Comparison of ENCODE assay signal across 14 mouse cellular contexts in the genomic region with DNA sequence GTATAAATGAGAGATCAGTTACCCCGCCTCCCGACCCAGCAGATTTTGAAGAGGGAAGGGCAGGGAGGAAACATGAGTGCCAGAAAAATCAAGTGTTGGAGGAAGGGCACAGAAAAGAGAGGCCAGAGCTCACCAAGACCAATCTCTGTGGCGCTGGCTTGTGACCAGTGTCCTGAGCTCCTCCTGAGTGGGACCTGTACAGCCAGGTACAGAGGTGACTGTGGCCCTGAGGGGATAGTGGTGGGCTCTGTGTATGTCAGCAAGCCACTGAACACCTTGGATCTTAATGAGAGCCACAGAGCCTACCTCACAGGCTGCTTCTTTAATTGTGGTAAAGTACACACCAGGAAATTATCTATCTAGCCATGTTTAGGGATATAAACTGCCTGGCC. TPM values are rescaled to one million over a fixed set of nuclear protein-coding genes. Genes with fewer than 3 reads are reported as not detected.
DNase-seq lines count a peak whose midpoint lies in the region; ATAC-seq and TF ChIP-seq lines count a peak whose summit lies in the region.
"Had no signal": no experiment of that assay in that cellular context is flagged by ENCODE, and none has a peak within 500 bp of the region (broad histone marks: within the 10 kb centered on the region; RNA-seq: fewer than 3 reads in every experiment).

No protein-coding gene starts in this region.

- peaks cover 14% of the 10 kb centered on the region; the same call in 1 of the 2 replicates for H3K9me3 ChIP-seq in forebrain, embryonic 12.5 days
- H3K9me3 ChIP-seq in forebrain, embryonic 11.5 days (ENCODE audit: control insufficient read depth, low read length) = no peaks in the 10 kb centered on the region
- 0 out of 2 replicates have a peak, but pooled peaks cover 7% of the 10 kb centered on the region for H3K9me3 ChIP-seq in midbrain, embryonic 13.5 days
- no peaks in the 10 kb centered on the region; the same call in 1 of the 2 replicates for H3K9me3 ChIP-seq in midbrain, embryonic 11.5 days (ENCODE audit: control insufficient read depth, low read length)
- no peaks in the 10 kb centered on the region; the same call in 1 of the 2 replicates for H3K9me3 ChIP-seq in limb, embryonic 14.5 days (ENCODE audit: control insufficient read depth, low read length)

- no peaks in the 10 kb centered on the region for H3K27me3 ChIP-seq in forebrain, embryonic 12.5 days
- no peaks in the 10 kb centered on the region for H3K27me3 ChIP-seq in forebrain, embryonic 11.5 days (ENCODE audit: control insufficient read depth, insufficient read depth, low read length)
- H3K27me3 ChIP-seq in midbrain, embryonic 13.5 days = no peaks in the 10 kb centered on the region
- no peaks in the 10 kb centered on the region for H3K27me3 ChIP-seq in midbrain, embryonic 11.5 days (ENCODE audit: control insufficient read depth, insufficient read depth, low read length)
- H3K27me3 ChIP-seq in limb, embryonic 14.5 days (ENCODE audit: control insufficient read depth, insufficient read depth, low read length) = no peaks in the 10 kb centered on the region
- H3K27me3 ChIP-seq: heart, embryonic 13.5 days had no signal

- intact Hi-C loops in heart, postnatal 10 days (cut with DNase I) = no loop called here

- no peak for DNase-seq in forebrain, embryonic 11.5 days (ENCODE audit: low spot score)
- DNase-seq in midbrain, embryonic 11.5 days (ENCODE audit: low spot score, missing footprints) = no peak
- DNase-seq in limb, embryonic 14.5 days (ENCODE audit: low spot score) = no peak
- DNase-seq in heart, postnatal 10 days = no peak
- DNase-seq in gastrocnemius, postnatal 4 days (ENCODE audit: low spot score in 2 of 2) = no peak
- no peak for DNase-seq in gastrocnemius, postnatal 25 days
- DNase-seq: cerebellum, adult 18-20 months; kidney, adult 9 months; thymus, postnatal 36 days had no signal

- H3K9ac ChIP-seq in forebrain, embryonic 12.5 days = no peak overlapping the region
- no peak overlapping the region; the same call in 1 of the 2 replicates for H3K9ac ChIP-seq in forebrain, embryonic 11.5 days (ENCODE audit: low read length)
- H3K9ac ChIP-seq in midbrain, embryonic 13.5 days (replicated peaks) = no peak overlapping the region
- H3K9ac ChIP-seq in midbrain, embryonic 11.5 days (ENCODE audit: low read length) = no peak overlapping the region
- H3K9ac ChIP-seq in limb, embryonic 14.5 days (ENCODE audit: low read depth, low read length, severe bottlenecking) = no peak overlapping the region
- H3K9ac ChIP-seq: heart, embryonic 13.5 days had no signal

- 37% methylated on average over 3 of the region's 3 CpGs for WGBS in forebrain, embryonic 12.5 days
- WGBS in forebrain, embryonic 11.5 days = 35% methylated on average over 3 of the region's 3 CpGs
- 46% methylated on average over 3 of the region's 3 CpGs for WGBS in midbrain, embryonic 13.5 days
- WGBS in midbrain, embryonic 11.5 days = 63% methylated on average over 3 of the region's 3 CpGs
- WGBS in limb, embryonic 14.5 days = 42% methylated on average over 3 of the region's 3 CpGs

- peak overlapping the region; percentile 71; the same call in 1 of the 2 replicates for H3K27ac ChIP-seq in forebrain, embryonic 12.5 days
- no peak overlapping the region for H3K27ac ChIP-seq in forebrain, embryonic 11.5 days (ENCODE audit: low read depth, low read length)
- H3K27ac ChIP-seq in midbrain, embryonic 13.5 days = peak overlapping the region; percentile 48
- no peak overlapping the region for H3K27ac ChIP-seq in midbrain, embryonic 11.5 days (ENCODE audit: low read depth, low read length)
- H3K27ac ChIP-seq in limb, embryonic 14.5 days (replicated peaks; ENCODE audit: low read depth, low read length) = 0 out of 2 replicates have a peak overlapping the region, but pooled peaks have one; percentile 41
- H3K27ac ChIP-seq: heart, embryonic 13.5 days had no signal

- peaks cover 13% of the 10 kb centered on the region for H3K4me1 ChIP-seq in forebrain, embryonic 12.5 days
- H3K4me1 ChIP-seq in forebrain, embryonic 11.5 days (replicated peaks; ENCODE audit: control insufficient read depth, insufficient read depth, low read length) = peaks cover 8% of the 10 kb centered on the region; the same call in 1 of the 2 replicates
- H3K4me1 ChIP-seq in midbrain, embryonic 13.5 days (replicated peaks) = peaks cover 22% of the 10 kb centered on the region
- no peaks in the 10 kb centered on the region for H3K4me1 ChIP-seq in midbrain, embryonic 11.5 days (ENCODE audit: control insufficient read depth, insufficient read depth, low read length)
- peaks cover 14% of the 10 kb centered on the region for H3K4me1 ChIP-seq in limb, embryonic 14.5 days (ENCODE audit: control insufficient read depth, insufficient read depth, low read length)

- ATAC-seq in forebrain, embryonic 12.5 days (ENCODE audit: low FRiP score) = no peak
- no peak for ATAC-seq in forebrain, embryonic 11.5 days (replicated peaks; ENCODE audit: low FRiP score)
- peak; percentile 68 for ATAC-seq in midbrain, embryonic 13.5 days
- no peak for ATAC-seq in midbrain, embryonic 11.5 days (ENCODE audit: low FRiP score)
- no peak for ATAC-seq in limb, embryonic 14.5 days (ENCODE audit: low FRiP score, low read depth)

- no peak overlapping the region for H3K4me2 ChIP-seq in forebrain, embryonic 12.5 days
- H3K4me2 ChIP-seq in forebrain, embryonic 11.5 days (ENCODE audit: low read depth, low read length, severe bottlenecking) = no peak overlapping the region
- H3K4me2 ChIP-seq in midbrain, embryonic 13.5 days (replicated peaks) = no peak overlapping the region
- no peak overlapping the region for H3K4me2 ChIP-seq in midbrain, embryonic 11.5 days
- H3K4me2 ChIP-seq in limb, embryonic 14.5 days (replicated peaks; ENCODE audit: low read depth, low read length, severe bottlenecking) = no peak overlapping the region
- H3K4me2 ChIP-seq: heart, embryonic 13.5 days; liver, embryonic 11.5 days had no signal

- no peak for TF ChIP-seq POLR2A in limb, embryonic 14.5 days (IDR thresholded peaks at IDR 0.05; ENCODE audit: borderline replicate concordance, extremely low read depth, insufficient read depth, insufficient read length)

- H3K36me3 ChIP-seq in forebrain, embryonic 12.5 days (replicated peaks) = no peaks in the 10 kb centered on the region
- no peaks in the 10 kb centered on the region for H3K36me3 ChIP-seq in forebrain, embryonic 11.5 days (ENCODE audit: control insufficient read depth, insufficient read depth, low read length)
- no peaks in the 10 kb centered on the region; the same call in 1 of the 2 replicates for H3K36me3 ChIP-seq in midbrain, embryonic 13.5 days
- no peaks in the 10 kb centered on the region for H3K36me3 ChIP-seq in midbrain, embryonic 11.5 days (ENCODE audit: control insufficient read depth, insufficient read depth, low read length)
- H3K36me3 ChIP-seq in limb, embryonic 14.5 days (ENCODE audit: control insufficient read depth, insufficient read depth, low read length) = no peaks in the 10 kb centered on the region

- no peak overlapping the region for H3K4me3 ChIP-seq in forebrain, embryonic 12.5 days (replicated peaks)
- no peak overlapping the region for H3K4me3 ChIP-seq in forebrain, embryonic 11.5 days (ENCODE audit: low read depth, low read length)
- H3K4me3 ChIP-seq in midbrain, embryonic 13.5 days (replicated peaks) = no peak overlapping the region
- H3K4me3 ChIP-seq in midbrain, embryonic 11.5 days (ENCODE audit: low read depth, low read length) = no peak overlapping the region
- no peak overlapping the region for H3K4me3 ChIP-seq in limb, embryonic 14.5 days (replicated peaks; ENCODE audit: low read length)
- H3K4me3 ChIP-seq: heart, embryonic 13.5 days; myocyte had no signal

RNA-seq across cellular contexts. Expression of a gene that starts 14.9 kb away (rescaled TPM):
- 4.7 and 6.0 TPM in 2 replicates for polyA plus RNA-seq in forebrain, embryonic 12.5 days (2016; fragmentation: Nextera tagmentation; extraction: Ambion mirVana)
- 3.8 and 5.4 TPM in 2 replicates for polyA plus RNA-seq in forebrain, embryonic 11.5 days (2014; fragmentation: Nextera tagmentation; extraction: Ambion mirVana)
- 4.1 and 5.9 TPM in 2 replicates for polyA plus RNA-seq in midbrain, embryonic 13.5 days (2015; fragmentation: Nextera tagmentation; extraction: Ambion mirVana)
- polyA plus RNA-seq in midbrain, embryonic 11.5 days (2014; fragmentation: Nextera tagmentation; extraction: Ambion mirVana) = 3.9 TPM in 2 replicates
- 7.5 and 9.0 TPM in 2 replicates for polyA plus RNA-seq in limb, embryonic 14.5 days (2012; rRNA removed)
- polyA plus RNA-seq in limb, embryonic 14.5 days (2014; fragmentation: Nextera tagmentation; extraction: Ambion mirVana) = 13.3 and 13.7 TPM in 2 replicates
- 1 to 10 TPM; 6.4 to 9.3 TPM for total RNA-seq in heart, postnatal 10 days (2021)
- total RNA-seq in gastrocnemius, postnatal 4 days (2021) = 1 to 10 TPM; 4.4 to 5.8 TPM
- 1 to 10 TPM; 4.8 to 5.7 TPM for total RNA-seq in gastrocnemius, postnatal 25 days (2021)

Comparison
In these comparisons a context has a peak if more than half of its experiments do, and no peak if none do; other contexts are left out.
1. H3K27ac ChIP-seq: peak in forebrain, embryonic 12.5 days (single experiment), midbrain, embryonic 13.5 days (single experiment) and limb, embryonic 14.5 days (single experiment); none in forebrain, embryonic 11.5 days (single experiment) and midbrain, embryonic 11.5 days (single experiment).